Mouse (Mus musculus): ENCODE data around the gene Ucp2. TPM values are rescaled to one million over a fixed set of nuclear protein-coding genes. Genes with fewer than 3 reads are reported as not detected.

Gene Ucp2
- total and polyA plus RNA-seq, 2 experiments from 2014 or later: 234 to 342 TPM

GRCm38 (mm10) chr7:100500276-100500977, 7.3 kb downstream of the Ucp2 start:
- Histone ChIP-seq H3K4me3 (ENCODE audit: low read depth, low read length) (no peak overlapping the region), H3K36me3 (replicated peaks; ENCODE audit: control insufficient read depth, insufficient read depth, low read length) (peaks cover 25% of the 10 kb centered on the region; the same call in 1 of the 2 replicates), H3K9ac (replicated peaks; ENCODE audit: low read depth, low read length) (no peak overlapping the region), H3K9me3 (replicated peaks; ENCODE audit: control insufficient read depth, low read length) (no peaks in the 10 kb centered on the region), H3K27me3 (ENCODE audit: control insufficient read depth, insufficient read depth, low read length) (no peaks in the 10 kb centered on the region), H3K4me2 (ENCODE audit: low read depth, low read length) (no peak overlapping the region), H3K4me1 (ENCODE audit: control insufficient read depth, insufficient read depth) (peaks cover 13% of the 10 kb centered on the region), H3K27ac (ENCODE audit: low read depth) (no peak overlapping the region)
- ATAC-seq (ENCODE audit: insufficient read depth, low read depth): no peak
- DNase-seq (ENCODE audit: low spot score): no peak
- 63% methylated on average over 16 of the region's 16 CpGs for WGBS
- TF ChIP-seq EP300 (IDR thresholded peaks at IDR 0.05; ENCODE audit: low read depth): peak; percentile 48; the same call in 1 of the 2 replicates
- TF ChIP-seq CTCF (IDR thresholded peaks at IDR 0.05; ENCODE audit: low read depth): no peak

- Histone ChIP-seq H3K27ac (ENCODE audit: low read depth) (no peak overlapping the region), H3K9me3 (replicated peaks; ENCODE audit: control insufficient read depth, low read length) (no peaks in the 10 kb centered on the region), H3K4me3 (ENCODE audit: low read depth, low read length) (no peak overlapping the region), H3K36me3 (replicated peaks; ENCODE audit: control insufficient read depth, insufficient read depth, low read length) (peaks cover 25% of the 10 kb centered on the region; the same call in 1 of the 2 replicates), H3K4me1 (ENCODE audit: control insufficient read depth, insufficient read depth) (peaks cover 5% of the 10 kb centered on the region; the same call in 1 of the 2 replicates), H3K9ac (replicated peaks; ENCODE audit: low read depth, low read length) (no peak overlapping the region), H3K27me3 (ENCODE audit: control insufficient read depth, insufficient read depth, low read length) (no peaks in the 10 kb centered on the region), H3K4me2 (ENCODE audit: low read depth, low read length) (no peak overlapping the region)
- no peak for DNase-seq (ENCODE audit: low spot score)
- 71% methylated on average over 6 of the region's 6 CpGs for WGBS
- ATAC-seq (ENCODE audit: insufficient read depth, low read depth): no peak
- TF ChIP-seq CTCF (IDR thresholded peaks at IDR 0.05; ENCODE audit: low read depth): no peak
- TF ChIP-seq EP300 (IDR thresholded peaks at IDR 0.05; ENCODE audit: low read depth): no peak
Observed at GRCm38 (mm10) chr7:100501027-100501843, 8.1 kb downstream of the Ucp2 start.

- Histone ChIP-seq H3K4me2 (ENCODE audit: low read depth, low read length) (no peak overlapping the region), H3K4me3 (ENCODE audit: low read depth, low read length) (no peak overlapping the region), H3K27me3 (ENCODE audit: control insufficient read depth, insufficient read depth, low read length) (no peaks in the 10 kb centered on the region), H3K9ac (replicated peaks; ENCODE audit: low read depth, low read length) (no peak overlapping the region), H3K9me3 (replicated peaks; ENCODE audit: control insufficient read depth, low read length) (no peaks in the 10 kb centered on the region), H3K4me1 (ENCODE audit: control insufficient read depth, insufficient read depth) (no peaks in the 10 kb centered on the region), H3K27ac (ENCODE audit: low read depth) (no peak overlapping the region), H3K36me3 (replicated peaks; ENCODE audit: control insufficient read depth, insufficient read depth, low read length) (peaks cover 23% of the 10 kb centered on the region; the same call in 1 of the 2 replicates)
- DNase-seq (ENCODE audit: low spot score) (no peak), ATAC-seq (ENCODE audit: insufficient read depth, low read depth) (no peak)
- 55% methylated on average over 2 of the region's 2 CpGs for whole genome bisulfite sequencing
- no peak for TF ChIP-seq CTCF (IDR thresholded peaks at IDR 0.05; ENCODE audit: low read depth)
- no peak for TF ChIP-seq EP300 (IDR thresholded peaks at IDR 0.05; ENCODE audit: low read depth)
Observed at GRCm38 (mm10) chr7:100501844-100502373, 8.8 kb downstream of the Ucp2 start.

- 68% methylated on average over 7 of the region's 7 CpGs for WGBS
- H3K36me3 ChIP-seq (replicated peaks; ENCODE audit: control insufficient read depth, insufficient read depth, low read length): 0 out of 2 replicates have a peak, but pooled peaks cover 18% of the 10 kb centered on the region
- no peaks in the 10 kb centered on the region for H3K9me3 ChIP-seq (replicated peaks; ENCODE audit: control insufficient read depth, low read length)
- DNase-seq (ENCODE audit: low spot score): no peak
- no peaks in the 10 kb centered on the region for H3K27me3 ChIP-seq (ENCODE audit: control insufficient read depth, insufficient read depth, low read length)
- no peak overlapping the region for H3K27ac ChIP-seq (ENCODE audit: low read depth)
- TF ChIP-seq EP300 (IDR thresholded peaks at IDR 0.05; ENCODE audit: low read depth) (no peak), CTCF (IDR thresholded peaks at IDR 0.05; ENCODE audit: low read depth) (no peak)
- no peak for ATAC-seq (ENCODE audit: insufficient read depth, low read depth)
- no peak overlapping the region for H3K4me2 ChIP-seq (ENCODE audit: low read depth, low read length)
- no peaks in the 10 kb centered on the region for H3K4me1 ChIP-seq (ENCODE audit: control insufficient read depth, insufficient read depth)
- no peak overlapping the region for H3K9ac ChIP-seq (replicated peaks; ENCODE audit: low read depth, low read length)
- no peak overlapping the region for H3K4me3 ChIP-seq (ENCODE audit: low read depth, low read length)
Observed at GRCm38 (mm10) chr7:100502374-100502922, 9.3 kb downstream of the Ucp2 start.

GRCm38 (mm10) chr7:100503076-100503475, 9.9 kb downstream of the Ucp2 start:
- Histone ChIP-seq H3K4me3 (ENCODE audit: low read depth, low read length) (no peak overlapping the region), H3K4me1 (ENCODE audit: control insufficient read depth, insufficient read depth) (no peaks in the 10 kb centered on the region), H3K27ac (ENCODE audit: low read depth) (no peak overlapping the region), H3K4me2 (ENCODE audit: low read depth, low read length) (no peak overlapping the region), H3K27me3 (ENCODE audit: control insufficient read depth, insufficient read depth, low read length) (no peaks in the 10 kb centered on the region), H3K36me3 (replicated peaks; ENCODE audit: control insufficient read depth, insufficient read depth, low read length) (0 out of 2 replicates have a peak, but pooled peaks cover 16% of the 10 kb centered on the region), H3K9ac (replicated peaks; ENCODE audit: low read depth, low read length) (no peak overlapping the region), H3K9me3 (replicated peaks; ENCODE audit: control insufficient read depth, low read length) (no peaks in the 10 kb centered on the region)
- ATAC-seq (ENCODE audit: insufficient read depth, low read depth): no peak
- WGBS: 81% methylated on average over 5 of the region's 5 CpGs
- TF ChIP-seq CTCF (IDR thresholded peaks at IDR 0.05; ENCODE audit: low read depth): no peak
- TF ChIP-seq EP300 (IDR thresholded peaks at IDR 0.05; ENCODE audit: low read depth): no peak
- no peak for DNase-seq (ENCODE audit: low spot score)

Data from heart, postnatal 0 days (tissue).